Mouse (Mus musculus) frontal cortex, postnatal 10 days (tissue): ENCODE measurements at regions not wholly inside any gene's neighbourhood (a gene's known extent, or its start where the extent isn't known, plus 50 kb on each side); places are given as distances from the start of the nearest gene placed in this dataset.
"Not testable (repeated sequence)": the region's sequence is repeated elsewhere in the genome, so short reads cannot be mapped to it uniquely, and the experiment has no call there.

Experiments used
- DNase-seq, 2 experiments: peaks; one replicate each; pipeline ENCODE4 v3.0.0; 2022; ENCODE audit warnings: low spot score in 2 of 2, mixed read lengths in 1 of 2

DNA sequence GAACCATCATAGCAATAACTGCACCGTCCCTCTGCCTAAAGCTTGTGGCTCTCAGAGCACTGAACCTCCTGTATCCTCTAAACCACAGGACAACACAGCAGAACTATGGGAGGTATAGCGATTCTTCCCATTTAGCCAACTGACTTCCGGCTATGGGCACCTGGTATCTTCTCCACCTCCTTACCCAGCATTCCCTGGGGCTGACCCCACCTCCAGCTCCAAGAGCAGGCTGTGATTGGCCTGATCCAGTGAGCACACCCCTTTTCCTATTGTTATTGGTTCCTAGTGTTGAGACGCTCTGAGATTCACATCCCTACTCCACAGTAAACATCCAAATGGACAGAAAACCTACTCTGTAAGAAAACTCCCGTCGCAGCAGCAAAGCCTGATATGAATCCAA, 236.7 kb downstream of the Prex1 start:
- DNase-seq = no peak

DNA sequence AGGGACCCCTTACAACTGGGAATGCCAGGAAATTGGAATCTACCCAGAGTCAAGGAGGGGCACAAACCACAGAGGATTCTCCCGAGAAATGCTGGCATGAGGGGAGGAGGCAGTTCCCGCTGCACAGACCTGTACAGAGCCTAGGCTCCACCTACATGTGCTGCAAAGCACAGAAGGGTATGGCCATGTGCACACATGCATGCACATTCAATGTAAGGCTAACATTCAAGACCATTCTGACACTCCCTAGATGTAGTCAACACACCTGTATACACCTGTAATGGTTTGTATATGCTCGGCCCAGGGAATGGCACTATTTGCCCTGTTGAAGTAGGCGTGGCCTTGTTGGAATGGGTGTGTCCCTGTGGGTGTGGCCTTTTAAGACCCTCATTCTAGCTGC, 238.0 kb downstream of the Prex1 start:
- no peak for DNase-seq

DNA sequence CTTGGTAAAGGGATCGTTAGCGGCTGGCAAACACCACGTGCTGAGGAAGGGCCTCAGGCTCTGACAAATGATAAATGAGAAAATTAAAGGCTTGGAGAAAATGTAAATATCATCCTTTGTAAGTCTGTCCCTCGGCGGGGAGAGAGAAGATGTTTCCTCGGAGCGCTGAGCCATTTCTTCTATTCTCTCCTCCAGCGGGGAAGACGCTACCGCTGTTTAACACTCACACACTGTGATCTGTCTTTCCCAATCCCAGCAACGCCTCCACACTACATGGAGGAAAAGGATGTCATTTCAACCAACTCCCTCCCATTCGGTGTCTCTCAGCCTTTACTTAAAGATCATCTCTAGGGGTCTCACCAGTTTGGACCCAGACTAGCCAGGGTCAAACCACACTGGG, 239.0 kb downstream of the Prex1 start:
- no peak for DNase-seq

DNA sequence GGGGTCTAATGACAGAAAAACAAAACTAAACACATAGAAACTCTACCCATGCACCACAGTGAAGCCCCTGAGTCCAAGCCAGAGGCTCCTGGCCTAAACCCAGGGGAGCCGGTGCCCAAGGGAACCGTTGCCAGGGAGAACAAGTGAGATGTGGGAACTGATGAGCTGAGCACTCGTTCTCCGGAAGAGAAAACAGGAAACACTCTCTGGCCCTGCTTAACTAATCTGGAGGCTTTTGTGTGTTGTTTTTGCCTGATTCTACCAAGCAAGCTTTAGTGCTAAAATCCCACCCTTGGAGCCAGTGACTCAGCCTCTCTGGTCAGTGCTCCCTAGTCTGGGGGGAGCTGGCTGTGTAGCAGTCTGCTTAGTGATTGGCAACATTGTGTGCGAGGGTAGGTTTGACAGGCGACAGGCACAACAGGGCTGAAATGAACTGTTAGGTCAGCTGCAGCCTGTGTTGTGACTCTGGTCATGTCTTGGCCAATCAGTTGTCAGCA, 242.3 kb downstream of the Prex1 start:
- DNase-seq = peak in 1 of 2 experiments; percentile 44

DNA sequence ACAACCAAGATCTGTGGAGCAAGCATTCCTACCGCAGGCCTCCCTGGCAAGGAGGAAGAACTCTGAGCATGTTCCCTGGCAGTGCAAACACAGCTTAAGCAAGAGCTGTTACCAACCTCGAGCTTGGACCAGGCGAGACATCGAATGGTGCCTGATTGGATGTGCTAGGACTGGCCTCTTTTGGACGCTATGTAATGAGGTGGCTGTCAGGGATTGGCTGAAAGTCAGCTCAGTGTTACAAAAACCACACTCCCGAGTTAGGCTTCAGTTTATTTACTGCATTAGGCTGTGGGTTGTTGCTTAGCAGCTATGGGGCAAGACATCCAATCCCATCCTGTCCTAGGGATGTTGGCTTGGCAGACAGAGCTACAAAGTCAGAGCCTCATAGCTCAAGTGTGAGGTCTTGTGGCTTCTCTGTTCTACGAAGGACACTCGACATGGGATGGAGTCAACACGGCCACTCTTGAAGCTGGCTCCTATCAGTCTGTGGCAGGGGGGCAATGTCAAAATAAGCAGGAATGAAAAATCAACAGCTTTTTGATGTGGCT, 244.5 kb downstream of the Prex1 start:
- no peak for DNase-seq

DNA sequence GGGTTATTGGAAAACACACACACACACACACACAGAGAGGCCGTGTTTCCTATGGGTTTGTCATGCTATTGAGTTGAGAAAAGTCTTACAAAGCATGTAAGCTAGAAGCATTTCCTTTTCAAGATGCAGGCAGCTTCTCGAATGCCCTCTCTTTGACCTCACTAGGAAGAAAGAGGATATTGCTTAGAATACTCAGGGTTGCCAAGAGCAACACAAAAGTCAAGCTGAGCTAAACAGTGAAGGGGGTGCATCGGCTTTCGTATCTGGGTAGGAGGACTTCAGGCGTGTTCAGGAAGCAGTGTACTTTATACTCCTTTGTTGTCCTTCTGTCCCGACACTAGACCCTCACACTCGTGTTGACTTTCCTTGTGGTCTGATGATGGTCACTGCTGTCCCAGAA, 246.5 kb downstream of the Prex1 start:
- DNase-seq = no peak

DNA sequence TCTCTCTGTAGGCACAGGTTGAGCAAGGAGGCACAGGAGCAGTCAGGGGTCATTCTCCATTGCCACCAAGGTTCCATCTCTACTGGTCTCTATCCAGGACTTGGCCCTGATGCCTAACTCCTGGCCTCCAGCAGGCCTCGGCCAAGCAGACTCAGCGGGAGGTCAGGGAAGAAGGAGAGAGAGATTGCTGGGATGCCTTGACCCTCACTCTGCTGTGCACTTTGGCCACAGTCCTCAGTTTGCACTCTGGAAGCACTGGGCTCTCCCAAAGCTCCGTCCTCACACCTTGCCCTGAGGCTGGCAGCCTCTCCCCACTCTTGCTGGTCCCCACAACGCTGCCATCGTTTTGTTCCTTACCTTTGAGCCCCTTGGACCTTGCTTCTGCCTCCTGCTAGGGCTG, 248.1 kb downstream of the Prex1 start:
- no peak for DNase-seq

DNA sequence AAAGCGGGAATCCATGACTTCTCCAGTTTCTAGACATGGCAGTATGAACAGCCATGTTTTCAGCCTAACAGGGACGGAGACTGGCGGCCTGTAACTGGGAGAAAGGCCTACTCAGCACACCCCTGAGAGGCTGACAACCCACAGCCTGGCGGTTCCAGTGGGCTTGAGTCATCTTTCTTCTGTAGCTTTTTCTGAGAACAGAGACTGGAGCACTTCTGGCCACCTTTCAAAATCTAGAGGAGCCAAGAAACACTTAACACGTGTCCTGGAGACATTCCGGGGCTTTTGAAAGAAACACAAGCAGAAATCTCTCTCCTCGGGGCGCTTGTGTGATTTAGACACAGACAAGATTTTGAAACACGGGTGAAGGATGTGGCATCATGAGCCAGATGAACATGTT, 250.1 kb downstream of the Prex1 start:
- DNase-seq = no peak

DNA sequence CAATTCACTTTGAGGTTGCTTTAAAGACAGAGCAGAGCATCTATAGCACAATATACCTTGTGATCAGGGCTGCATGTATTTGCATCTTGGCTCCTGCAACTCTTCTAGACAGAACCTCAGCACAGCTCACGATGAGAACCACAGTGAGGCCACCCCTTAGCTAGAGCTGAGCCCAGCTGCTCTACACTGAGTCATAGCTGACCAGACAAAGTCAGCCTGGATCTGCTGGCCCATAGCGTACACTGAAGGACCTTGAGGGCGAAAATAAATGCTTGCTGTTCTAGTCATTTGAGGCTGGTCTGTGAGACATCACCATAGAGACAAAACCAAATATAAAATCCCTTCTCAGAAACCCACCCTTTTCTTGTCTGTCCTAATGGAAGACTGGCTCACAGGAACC, 251.7 kb downstream of the Prex1 start:
- no peak for DNase-seq

DNA sequence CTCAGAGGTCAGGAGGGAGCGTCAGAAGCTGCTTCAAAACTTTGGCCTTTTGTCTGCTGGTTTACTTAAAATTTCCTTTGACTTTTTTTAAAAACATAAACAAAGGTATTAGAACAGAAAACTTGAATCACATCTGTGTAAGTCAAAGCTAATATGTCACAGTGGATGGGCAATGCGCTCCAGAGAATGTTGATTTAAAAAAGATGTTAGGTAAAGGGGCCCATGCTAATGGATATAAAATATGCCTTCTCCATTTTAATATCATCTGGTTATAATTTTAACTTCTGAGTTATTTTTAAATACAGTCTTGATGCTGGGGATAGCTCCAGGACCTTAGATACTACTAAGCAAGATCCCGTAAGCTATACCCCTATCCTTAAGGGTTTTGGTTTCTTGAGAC, 252.5 kb downstream of the Prex1 start:
- DNase-seq = no peak

DNA sequence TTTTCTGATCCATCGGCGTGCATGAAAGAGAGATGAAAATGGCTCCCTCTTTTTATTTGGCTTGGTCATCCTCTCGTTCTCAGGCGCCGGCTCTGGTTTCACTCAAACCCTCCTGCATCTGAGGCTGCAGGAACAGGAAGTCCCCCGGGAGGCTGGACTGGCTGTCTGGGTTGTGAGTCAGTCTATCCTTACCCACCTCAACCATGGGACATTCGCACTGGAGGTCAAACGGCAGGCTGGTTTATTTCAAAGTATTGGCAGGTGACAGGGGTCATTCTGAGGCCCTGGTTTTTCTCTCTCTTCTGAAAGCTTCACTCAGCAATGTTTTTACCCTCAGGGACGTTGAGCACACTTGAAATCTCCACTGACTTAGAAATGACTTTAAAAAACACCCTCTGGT, 253.7 kb downstream of the Prex1 start:
- no peak for DNase-seq

DNA sequence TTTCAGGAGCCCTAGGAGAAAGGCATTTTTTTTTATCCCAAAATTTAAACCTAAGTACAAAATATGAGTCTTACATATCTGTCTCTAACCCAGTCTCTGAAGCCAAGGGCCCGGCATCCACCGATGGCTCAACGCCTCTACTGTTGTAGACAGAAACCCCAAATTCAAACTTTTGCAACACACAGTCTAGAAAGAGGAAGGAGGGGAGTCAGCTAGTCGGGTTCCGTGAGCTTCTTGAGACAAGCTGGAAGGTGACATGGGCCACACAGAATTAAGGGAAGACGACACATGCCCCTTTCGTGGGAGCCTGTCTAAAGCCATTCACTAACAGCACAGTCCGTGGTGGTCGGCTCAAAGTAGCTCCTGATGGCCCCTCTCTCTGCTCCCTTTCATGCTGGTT, 254.7 kb downstream of the Prex1 start:
- DNase-seq = no peak

DNA sequence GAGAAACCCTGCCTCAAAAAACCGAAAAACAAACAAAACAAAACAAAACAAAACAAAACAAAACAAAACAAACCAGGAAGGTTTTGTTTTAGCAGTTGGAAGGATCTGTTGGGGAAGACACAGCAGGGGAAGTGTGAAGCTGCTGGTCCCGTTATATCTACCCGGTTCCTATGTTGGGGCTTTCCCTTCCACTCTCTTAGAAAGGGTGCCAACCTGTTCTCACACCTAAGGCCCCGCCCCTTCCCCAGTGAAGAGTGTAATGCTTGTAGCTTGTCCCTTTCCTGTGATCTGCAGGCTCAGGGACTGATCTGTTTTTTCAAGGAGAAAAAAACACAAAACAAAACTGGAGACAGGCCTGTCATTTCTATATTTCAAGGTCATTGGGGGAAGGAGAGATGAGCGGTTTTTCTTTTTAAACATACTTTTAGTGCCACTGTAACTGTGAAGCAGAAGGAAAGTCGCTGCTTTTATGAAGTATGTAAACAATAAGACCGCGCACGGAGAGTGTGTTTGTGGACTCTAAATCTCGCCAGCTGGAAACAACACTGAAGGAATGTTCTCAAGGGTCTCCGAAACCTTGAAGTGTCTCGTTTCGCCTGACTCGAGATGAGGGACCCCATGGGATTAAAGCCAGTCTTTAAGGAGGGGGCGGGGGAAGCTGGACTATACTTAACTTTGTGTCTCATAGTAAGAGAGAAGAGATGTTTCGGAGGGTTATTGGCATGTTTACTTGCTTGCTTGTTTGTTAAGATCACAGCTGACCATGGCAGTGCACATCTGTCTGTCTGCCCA, 256.1 kb downstream of the Prex1 start:
- no peak for DNase-seq

DNA sequence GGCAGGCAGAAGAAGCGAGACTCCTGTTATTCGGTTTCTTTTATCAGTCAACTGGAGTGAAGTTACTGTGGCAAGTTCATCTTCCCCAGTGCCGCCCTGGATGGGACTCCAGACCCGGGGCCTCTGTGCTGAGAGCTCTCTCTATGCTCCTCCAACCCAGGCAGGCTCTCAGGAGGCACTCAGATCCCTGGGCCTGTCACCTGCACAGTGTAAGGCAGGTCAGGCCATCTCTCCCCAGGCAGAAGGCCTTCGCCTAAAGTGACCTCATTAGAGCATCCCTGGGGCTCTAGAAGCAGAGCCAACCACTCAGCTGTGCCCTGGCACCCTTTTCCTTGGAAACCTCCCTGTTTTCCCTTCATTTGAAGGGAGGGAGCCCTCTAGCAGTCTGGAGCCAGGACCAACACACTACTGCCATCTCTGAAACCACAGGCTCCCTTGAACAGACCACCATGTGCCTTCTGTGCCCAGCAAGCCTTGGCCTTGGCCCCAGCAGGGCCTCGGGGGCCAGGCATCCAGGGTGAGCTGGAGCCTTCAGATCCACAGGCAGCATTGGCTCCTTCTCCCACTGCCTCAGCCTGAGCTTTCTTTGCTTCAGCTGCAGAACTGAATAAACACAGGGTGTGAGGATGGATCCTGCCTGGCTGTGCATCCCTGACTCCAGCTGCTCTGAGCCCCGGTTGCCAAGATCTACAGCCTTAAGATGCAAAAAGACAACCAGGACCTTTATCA, 259.3 kb downstream of the Prex1 start:
- not testable (repeated sequence) for DNase-seq

DNA sequence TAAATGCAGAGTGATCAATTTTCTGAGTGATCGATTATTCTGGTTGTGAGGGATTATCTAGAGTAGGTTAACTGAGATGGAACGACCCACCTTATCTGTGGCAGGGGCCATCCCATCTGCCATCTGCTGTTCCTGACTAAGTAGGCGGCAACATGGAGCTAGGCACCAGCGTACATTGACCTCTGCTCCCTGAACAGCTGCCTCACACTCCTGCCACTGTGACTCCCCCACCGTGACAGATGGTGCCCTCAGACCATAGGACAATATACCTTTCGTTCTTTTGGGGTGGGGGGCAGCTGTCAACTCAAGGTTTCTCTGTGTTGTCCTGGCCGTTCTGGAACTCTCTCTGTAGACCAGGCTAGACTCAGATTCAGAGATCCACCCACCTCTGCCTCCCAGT, 262.7 kb downstream of the Prex1 start:
- DNase-seq = no peak

DNA sequence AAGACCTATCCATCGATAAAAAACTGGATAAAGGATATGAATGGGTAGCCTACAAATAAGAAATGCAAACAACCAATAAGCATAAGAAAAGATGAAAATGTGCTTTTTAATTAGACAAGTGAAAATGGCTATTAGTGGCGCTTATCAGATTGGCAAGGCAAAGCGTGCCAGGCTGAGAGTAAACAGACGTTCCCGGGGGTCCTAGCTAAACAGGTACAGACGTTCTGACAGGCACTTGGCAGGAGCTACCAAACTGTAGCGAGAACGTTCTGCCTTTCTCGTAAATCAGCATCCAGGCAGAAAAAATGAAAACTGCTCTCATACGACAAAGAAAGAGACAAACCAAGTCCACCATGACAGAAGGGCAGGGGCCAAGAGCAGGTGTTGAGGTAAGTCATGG, 263.3 kb downstream of the Prex1 start:
- DNase-seq = no peak

DNA sequence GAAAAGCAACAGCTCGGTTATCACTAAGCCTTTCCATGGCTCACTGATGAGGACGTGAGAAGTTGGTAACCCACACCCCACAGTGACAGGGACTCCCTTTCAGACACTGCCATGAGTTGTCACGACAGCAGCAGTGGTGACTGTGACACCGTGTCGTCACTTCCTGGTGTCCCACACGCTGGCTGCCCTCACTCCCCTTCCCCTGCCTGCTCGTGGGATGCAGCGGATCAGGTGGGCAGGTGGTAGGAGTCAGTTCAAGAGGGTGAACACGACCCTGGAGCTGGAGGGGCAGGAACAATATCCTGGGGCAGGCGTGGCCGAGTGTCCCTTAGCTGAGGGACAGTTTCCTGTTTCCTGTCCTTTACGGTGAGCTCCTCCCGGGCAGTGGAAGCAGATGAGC, 264.9 kb downstream of the Prex1 start:
- no peak for DNase-seq

DNA sequence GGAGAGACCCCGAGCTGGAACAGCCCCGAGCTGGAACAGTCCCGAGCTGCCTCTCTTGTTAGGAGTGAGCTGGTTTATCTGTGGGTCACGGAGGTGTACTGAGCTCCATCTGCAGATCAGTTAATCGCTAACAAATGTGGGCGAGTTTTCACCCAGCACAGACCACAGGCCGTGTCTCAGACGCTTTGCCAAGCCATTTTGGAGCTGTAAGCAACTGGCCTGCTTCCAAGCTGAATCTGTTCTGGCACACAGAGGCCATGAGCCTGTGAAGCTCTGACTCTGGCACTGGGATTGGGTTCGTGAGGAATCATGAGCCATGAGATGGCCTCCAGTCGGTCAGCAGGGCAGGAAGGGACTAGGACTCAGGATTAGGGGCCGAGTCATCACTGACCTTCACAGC, 265.5 kb downstream of the Prex1 start:
- DNase-seq = peak in 1 of 2 experiments; percentile 47

DNA sequence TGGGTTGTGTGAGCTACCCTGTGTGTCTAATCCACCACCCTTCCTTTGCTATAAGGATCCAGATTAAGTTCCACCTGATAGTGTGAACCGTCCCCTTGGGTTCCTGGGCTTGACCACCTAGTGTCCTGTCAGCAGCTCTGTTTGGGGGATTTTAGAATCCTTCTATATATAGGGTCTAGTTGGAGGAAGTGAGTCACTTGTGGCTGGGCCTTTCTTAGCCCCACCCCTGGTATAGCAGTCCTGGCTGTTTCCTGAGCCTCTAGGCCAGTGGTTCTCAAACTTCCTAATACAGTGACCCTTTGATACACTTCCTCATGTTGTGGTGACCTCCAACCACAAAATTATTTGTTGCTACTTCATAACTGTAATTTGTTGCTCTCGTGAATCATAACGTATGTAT, 267.1 kb downstream of the Prex1 start:
- DNase-seq = no peak

DNA sequence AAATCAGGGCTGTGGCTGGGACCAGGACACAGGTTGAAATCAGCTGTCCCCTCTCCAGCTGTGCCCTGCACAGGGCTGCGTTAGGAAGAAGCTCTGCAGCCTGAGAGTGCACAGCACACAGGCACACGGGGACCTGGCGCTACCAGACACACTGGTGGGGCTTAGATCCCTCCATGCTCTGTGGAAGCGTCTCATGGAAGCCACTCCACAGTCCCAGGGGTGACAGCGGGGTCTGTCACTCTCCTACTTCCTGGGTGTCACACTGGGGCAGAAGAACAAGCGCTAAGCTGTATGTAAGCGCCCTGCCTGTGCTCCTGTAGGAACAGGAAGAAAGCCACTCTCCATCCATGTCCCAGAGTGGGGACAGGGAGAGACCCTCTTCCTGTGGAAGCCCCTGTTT, 267.8 kb downstream of the Prex1 start:
- DNase-seq = not testable (repeated sequence)

DNA sequence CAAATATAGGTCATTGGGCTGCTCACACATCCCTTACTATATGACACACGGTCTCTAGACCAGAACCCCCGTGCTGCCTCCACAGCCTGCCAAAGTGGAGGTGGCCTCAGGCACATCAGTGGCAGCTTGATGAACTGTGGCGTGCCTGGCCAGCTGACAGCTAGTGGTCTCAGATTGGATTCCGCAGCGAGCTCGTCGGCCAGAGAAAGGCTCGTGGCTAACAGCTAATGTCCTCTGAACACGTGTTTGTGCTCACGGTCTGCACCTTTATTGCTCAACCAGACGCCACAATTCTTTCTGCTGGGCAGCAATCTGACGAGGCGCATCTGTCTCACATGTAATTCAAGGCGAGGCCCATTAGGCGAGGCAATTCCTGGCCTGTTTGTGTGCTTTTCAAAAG, 270.6 kb downstream of the Prex1 start:
- DNase-seq = no peak

DNA sequence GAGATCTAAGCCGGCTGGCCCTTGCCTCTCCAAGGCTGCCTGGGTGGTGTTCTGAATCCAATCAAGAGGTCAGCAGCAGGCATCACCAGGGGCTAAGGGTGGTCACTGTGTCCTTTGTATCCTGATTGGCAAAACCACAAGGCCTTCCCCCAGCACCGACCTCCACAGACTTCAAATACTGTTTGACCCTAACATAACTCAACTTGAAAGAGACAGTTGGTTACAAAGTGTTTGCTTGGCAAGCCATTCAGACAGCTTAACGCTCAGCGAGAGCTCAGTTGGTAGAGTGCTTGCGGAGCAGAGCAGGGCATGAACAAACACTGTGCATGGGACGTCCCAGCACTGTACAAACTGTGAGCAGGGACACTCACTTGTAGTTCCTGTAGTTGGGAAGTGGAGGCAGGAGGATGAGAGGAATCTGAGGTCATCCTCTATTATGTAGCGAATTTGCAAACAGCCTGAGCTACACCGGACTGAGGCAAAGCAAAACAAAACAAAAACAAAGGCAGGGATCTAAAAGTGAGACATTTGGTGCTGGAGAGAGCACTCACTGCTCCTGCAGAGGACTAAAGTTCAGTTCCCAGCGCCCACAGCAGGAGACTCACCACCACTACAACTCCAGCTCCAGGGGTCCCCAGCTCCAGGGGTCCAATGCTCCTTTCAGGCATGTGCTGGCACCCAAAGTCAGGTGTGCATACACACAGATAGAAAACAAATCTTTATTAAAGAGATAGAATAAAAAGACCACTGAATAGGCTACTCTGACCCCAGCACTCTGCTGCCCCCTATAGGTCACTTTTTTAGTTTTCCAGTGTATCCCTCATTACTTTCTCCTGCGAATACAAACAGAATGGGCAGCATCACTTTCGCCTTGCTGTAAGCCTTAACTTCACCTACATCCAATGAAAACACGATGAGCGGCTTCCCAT, 273.5 kb downstream of the Prex1 start:
- no peak for DNase-seq
